Mouse (Mus musculus) brown adipose tissue, adult 24 weeks (tissue): ENCODE results near the gene Ascl1. TPM values are rescaled to one million over a fixed set of nuclear protein-coding genes. Genes with fewer than 3 reads are reported as not detected.
A peak's percentile ranks its signal among the peaks of the same experiment; 100 is the strongest.

Experiments
- H3K27ac ChIP-seq: fragments of 200-500 bp; replicated peaks from 2 replicates; pipeline ENCODE4 v1.5.1; 2012; ENCODE audit warnings: low read depth, mild to moderate bottlenecking, low read length
- H3K4me1 ChIP-seq: fragments of 200-500 bp; 2 replicates; pipeline ENCODE4 v1.6.1; 2012; ENCODE audit warnings: low read length, mixed read lengths; ENCODE audit not compliant: control insufficient read depth, insufficient read depth, insufficient read length
- H3K4me3 ChIP-seq: fragments of 200-500 bp; 2 replicates; pipeline ENCODE4 v1.5.1; 2012; ENCODE audit warnings: low read depth, mild to moderate bottlenecking, low read length, moderate library complexity; ENCODE audit not compliant: insufficient read depth
- polyA plus RNA-seq: library from polyadenylated mRNA; stranded (reverse); fragments of >200 nt; gene quantifications from 2 replicates; pipeline ENCODE4 v1.2.4, GENCODE M21; 2012; ENCODE audit not compliant: missing spikeins, insufficient read depth, insufficient read length

The Ascl1 gene
- polyA plus RNA-seq, 1 experiment = 1.7 TPM

GRCm38 (mm10) chr10:87492332-87492660 lies 1.2 kb downstream of the Ascl1 start:
- Histone ChIP-seq H3K4me3 (peak overlapping the region; percentile 46), H3K27ac (no peak overlapping the region), H3K4me1 (no peaks in the 10 kb centered on the region)

GRCm38 (mm10) chr10:87491485-87492040 lies 1.9 kb downstream of the Ascl1 start:
- Histone ChIP-seq H3K4me1 (no peaks in the 10 kb centered on the region), H3K27ac (no peak overlapping the region), H3K4me3 (no peak overlapping the region)

DNA sequence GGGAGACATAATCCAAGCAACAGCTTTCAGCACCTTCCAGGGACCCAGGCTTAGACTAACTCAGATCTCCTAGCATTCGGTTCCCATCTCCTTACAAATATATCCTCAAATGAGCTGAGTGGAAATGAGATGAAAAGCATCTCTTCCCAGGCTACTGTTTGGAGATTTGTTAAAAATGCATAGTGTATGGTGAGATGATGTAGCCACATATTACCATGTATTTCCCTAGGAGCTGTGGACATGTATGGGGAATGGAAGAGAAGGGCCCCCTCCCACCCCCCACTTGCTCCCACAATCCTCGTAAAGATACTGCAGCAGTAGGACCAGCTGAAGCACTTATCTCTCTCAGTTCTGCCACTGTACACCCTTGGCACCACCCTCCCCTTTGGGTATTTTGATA lies 3.1 kb downstream of the Ascl1 start:
- no peak overlapping the region for H3K4me3 ChIP-seq
- no peaks in the 10 kb centered on the region for H3K4me1 ChIP-seq
- no peak overlapping the region for H3K27ac ChIP-seq

DNA sequence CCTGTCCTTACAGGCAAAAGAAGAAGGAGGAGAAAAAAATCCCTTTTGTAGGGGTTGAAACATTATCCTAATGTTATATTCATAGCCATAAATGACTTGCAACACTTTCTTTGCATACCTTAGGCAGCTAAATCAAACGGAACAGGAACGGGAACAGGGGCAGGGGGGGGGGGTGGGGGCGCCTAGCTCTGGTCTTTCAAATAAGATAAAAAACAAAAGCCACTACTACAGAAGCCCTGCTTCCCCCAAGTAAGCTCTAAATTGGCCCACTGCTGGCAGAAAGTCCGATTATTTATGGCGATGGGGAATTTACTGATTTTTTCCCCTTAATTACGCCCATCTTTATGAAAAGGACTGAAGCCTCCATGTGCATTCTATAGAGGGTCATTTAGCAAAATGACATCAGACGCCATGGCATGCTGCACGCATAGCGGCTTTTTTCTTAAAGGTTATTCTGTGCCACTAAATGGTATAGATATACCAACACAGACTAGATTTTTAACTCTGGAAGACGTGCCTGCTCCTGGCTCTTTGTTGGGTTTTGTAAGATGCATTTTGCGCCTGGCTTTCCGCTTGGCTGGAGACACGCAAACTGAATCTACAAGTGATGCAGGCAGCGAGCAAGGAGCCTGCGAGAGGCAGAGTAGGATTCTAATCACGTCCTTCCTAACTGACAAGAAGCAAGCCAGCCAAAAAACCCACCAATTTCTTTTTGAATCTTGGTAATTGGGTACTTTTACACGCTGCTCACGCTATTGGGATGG lies 4.0 kb downstream of the Ascl1 start:
- H3K27ac ChIP-seq = no peak overlapping the region
- H3K4me1 ChIP-seq = no peaks in the 10 kb centered on the region
- no peak overlapping the region for H3K4me3 ChIP-seq

DNA sequence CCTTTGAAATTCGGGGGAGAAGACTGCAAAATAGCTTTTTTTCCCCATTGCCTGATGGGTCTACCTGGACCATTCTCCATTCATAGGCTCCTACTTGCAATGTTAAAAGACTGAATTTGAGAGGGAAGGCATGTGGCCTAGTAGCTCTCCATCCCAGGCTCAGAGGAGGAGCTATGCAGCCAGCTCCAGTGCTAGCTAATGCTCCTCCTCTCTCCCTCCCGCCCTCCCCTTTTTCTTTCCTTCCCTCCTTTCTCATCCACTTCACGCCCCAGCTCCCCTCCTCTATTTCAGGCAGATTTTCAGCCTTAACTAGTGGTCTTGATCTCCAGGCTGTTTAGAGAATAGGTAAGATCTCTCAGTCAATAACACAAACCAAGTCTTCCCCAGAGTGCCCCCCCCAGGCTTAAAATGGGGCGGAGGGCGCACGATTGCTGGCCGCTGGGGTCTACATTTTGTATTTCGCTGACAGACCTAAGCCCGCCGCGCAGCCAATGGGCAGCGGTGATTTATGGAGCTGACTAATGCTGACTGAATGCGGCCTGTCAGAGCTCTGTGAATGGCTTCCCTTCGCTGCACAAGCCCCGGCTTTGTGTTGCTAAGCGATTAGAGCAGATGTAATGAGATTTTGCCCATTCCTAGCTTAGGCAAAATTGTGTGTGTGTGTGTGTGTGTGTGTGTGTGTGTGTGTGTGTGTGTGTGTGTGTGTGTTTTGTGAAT lies 4.9 kb downstream of the Ascl1 start:
- H3K4me1 ChIP-seq = no peaks in the 10 kb centered on the region
- no peak overlapping the region for H3K4me3 ChIP-seq
- no peak overlapping the region for H3K27ac ChIP-seq

GRCm38 (mm10) chr10:87485721-87486620 lies 7.5 kb downstream of the Ascl1 start:
- no peak overlapping the region for H3K4me3 ChIP-seq
- H3K27ac ChIP-seq = no peak overlapping the region

GRCm38 (mm10) chr10:87484831-87485720 lies 8.4 kb downstream of the Ascl1 start:
- Histone ChIP-seq H3K4me3 (no peak overlapping the region), H3K4me1 (no peaks in the 10 kb centered on the region), H3K27ac (no peak overlapping the region)

More at GRCm38 (mm10) chr10:87485721-87486620, 7.5 kb downstream of the Ascl1 start:
- no peaks in the 10 kb centered on the region for H3K4me1 ChIP-seq

- Histone ChIP-seq H3K27ac (no peak overlapping the region), H3K4me3 (no peak overlapping the region), H3K4me1 (no peaks in the 10 kb centered on the region)
Observed at GRCm38 (mm10) chr10:87477895-87478294, 15.6 kb downstream of the Ascl1 start.

DNA sequence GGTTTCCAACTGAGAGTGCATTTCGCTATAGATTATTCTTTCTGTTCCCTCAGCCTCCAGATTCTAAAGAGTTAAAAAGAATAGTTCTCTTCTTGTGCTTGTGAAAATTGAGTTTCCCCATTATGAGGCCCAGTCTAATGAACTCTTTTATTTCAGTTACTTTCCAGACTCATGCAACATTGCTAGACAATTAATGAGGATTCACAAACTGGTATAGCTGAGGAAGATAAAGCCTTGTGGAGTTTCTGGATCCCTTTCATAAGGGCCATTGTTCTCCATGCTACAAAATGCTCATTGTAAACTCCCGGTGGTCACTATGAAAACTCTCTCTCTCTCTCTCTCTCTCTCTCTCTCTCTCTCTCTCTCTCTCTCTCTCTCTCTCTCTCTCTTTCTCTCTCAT lies 18.5 kb downstream of the Ascl1 start:
- Histone ChIP-seq H3K4me3 (no peak overlapping the region), H3K27ac (no peak overlapping the region), H3K4me1 (no peaks in the 10 kb centered on the region)

DNA sequence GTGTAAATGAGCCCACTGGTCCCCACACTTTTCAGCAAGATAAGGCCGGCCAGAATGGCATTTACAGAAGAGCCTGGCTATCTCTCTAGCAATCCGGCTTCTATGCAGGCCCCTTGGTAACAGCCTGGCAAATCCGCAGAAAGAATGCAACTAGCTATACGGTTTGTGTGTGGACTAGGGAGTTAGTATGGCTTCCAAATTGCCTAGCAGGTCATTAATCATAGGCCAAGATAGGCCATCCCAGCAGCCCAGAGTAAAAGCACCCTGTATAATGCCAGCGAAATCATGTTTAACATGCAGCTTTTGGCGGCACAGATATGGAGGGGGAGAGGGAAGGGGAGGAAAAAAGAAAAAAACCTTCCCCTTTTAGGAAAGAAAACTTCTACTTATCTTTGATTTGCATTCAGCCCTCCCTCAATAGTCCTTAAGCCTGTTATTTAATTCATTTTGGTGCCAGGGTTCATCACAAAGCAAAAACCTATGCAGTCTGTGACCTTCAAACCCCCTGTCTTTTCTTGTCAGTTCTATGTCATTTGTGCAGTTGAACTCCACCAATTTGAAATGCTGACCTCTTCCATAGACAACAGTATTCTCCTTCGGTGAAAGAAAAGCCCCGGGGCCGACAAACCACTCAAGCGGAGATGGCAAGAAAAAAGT lies 19.9 kb downstream of the Ascl1 start:
- Histone ChIP-seq H3K4me1 (no peaks in the 10 kb centered on the region), H3K27ac (no peak overlapping the region), H3K4me3 (no peak overlapping the region)

DNA sequence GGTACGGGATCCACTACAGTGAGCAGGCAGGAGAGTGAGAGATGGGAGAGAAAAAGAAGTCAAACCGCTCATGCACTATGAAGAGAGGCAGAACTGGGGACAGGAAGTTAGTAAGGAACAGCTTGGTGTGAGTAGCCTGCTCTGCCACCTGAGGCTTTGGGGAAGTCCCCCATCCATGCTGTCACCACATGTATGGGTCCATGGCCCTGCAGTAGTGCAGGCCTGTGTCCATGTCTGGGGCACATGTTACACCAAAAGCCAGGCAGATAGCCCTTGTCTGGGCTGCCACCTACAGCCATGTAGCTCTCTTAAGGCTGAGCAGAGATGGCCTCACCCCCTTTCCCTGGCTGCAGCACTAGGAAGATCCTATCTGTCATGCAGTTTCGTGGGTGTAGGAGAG lies 42.7 kb downstream of the Ascl1 start:
- Histone ChIP-seq H3K4me1 (no peaks in the 10 kb centered on the region), H3K27ac (no peak overlapping the region), H3K4me3 (no peak overlapping the region)

DNA sequence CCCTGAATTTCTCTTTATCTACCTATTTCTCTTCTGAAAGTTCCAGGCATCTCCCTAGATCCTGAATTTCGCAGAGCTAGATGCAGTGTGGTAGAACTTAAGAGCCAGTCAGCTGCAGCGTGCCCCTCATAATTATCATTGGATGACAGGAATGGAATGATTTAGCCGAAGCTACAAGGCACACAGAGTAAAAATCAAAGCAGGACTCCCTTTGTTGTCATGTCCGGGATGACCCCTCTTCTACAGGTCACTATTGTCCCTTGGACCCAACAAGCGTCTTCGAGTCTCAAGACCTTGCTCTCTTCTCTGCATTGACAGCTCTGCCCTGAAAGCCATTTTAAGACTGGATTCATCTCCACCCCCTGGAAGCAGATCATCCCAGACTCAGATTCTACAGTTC lies 44.1 kb downstream of the Ascl1 start:
- Histone ChIP-seq H3K4me1 (no peaks in the 10 kb centered on the region), H3K27ac (no peak overlapping the region), H3K4me3 (no peak overlapping the region)

GRCm38 (mm10) chr10:87448257-87448656 lies 45.2 kb downstream of the Ascl1 start:
- Histone ChIP-seq H3K4me1 (no peaks in the 10 kb centered on the region), H3K27ac (no peak overlapping the region), H3K4me3 (no peak overlapping the region)

DNA sequence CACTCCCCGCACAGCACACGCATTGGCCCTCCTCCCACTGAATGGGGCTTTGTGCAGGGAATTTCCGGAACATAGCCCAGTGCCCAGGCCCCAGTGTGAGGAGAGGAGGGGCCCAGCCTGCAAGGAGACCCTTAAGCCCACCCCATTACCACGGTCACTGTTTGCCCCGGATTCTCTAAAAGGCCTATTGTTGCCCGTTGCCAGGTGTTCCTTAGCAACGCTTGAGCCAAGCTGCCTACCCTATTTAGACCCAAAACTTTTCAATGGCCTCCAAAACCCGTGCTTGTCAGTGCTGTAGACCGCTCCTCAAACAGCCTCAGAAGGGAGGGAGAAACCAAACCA lies 45.7 kb downstream of the Ascl1 start:
- Histone ChIP-seq H3K4me3 (no peak overlapping the region), H3K4me1 (no peaks in the 10 kb centered on the region), H3K27ac (no peak overlapping the region)
